Mouse (Mus musculus): ENCODE measurements around the gene Cerk. TPM values are rescaled to one million over a fixed set of nuclear protein-coding genes. Genes with fewer than 3 reads are reported as not detected.
"Not testable (repeated sequence)": the region's sequence is repeated elsewhere in the genome, so short reads cannot be mapped to it uniquely, and the experiment has no call there.

Cerk gene
- polyA plus RNA-seq, 1 experiment from 2014 or later: 4.1 TPM

DNA sequence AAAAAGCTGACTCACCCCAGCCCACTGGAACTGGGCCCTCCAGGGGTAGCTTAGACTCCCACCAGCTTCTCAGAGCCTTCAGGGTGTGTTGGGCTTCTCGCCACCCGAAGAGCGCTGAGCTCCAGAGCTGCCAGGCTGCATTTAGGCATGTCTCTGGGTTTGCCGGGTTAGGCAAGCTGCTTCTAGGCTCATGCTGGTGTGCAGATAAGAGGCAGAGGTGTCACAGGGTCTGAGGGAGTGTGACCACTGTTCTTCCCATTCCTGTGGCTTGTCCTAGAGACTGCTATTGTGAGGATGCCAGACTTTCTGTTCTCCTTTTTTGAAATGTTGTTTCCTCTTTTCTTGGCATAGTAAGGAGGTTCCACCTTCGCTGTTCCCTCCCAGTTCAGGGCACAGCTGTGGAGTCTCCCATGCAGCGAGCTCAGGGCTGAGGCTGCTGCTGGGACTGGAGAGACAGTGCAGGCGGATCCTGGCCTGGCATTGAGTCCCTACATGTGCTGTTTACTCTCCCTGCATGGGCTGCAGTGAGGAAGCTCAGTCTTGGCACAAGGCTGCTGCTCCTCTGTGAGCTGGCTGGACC, 39.1 kb upstream of the Cerk start:
- Histone ChIP-seq H3K27me3 (no peaks in the 10 kb centered on the region), H3K4me2 (no peak overlapping the region), H3K27ac (replicated peaks) (0 out of 2 replicates have a peak overlapping the region, but pooled peaks have one; percentile 41), H3K36me3 (replicated peaks) (0 out of 2 replicates have a peak, but pooled peaks cover 3% of the 10 kb centered on the region), H3K4me3 (replicated peaks) (no peak overlapping the region), H3K9ac (no peak overlapping the region), H3K4me1 (replicated peaks) (peaks cover 33% of the 10 kb centered on the region), H3K9me3 (replicated peaks) (no peaks in the 10 kb centered on the region)
- peak; percentile 49 for ATAC-seq (ENCODE audit: insufficient read depth)
- 30% methylated on average over 7 of the region's 7 CpGs for WGBS (ENCODE audit: insufficient replicate concordance)

DNA sequence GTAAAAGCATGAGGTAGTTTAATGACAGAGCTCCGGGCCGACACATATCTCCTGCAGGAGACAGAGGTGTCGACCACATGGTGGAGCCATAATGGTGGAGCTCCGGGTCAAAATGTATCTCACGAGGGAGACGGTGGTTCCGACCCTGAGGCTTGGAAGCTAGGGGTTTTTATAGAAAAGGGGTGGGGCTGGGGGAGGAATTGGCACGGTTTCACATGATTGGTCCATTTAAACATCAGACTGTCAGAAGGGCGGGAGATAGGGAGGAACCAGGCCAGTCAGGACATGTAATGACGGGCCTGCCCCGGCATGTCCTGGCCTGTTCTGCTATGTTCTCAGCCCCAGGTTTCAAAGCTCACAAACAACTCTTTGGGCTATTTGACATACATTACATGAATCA, 36.0 kb upstream of the Cerk start:
- not testable (repeated sequence) for H3K27ac ChIP-seq (replicated peaks); ATAC-seq (ENCODE audit: insufficient read depth); H3K4me3 ChIP-seq (replicated peaks); H3K9me3 ChIP-seq (replicated peaks); H3K36me3 ChIP-seq (replicated peaks); H3K27me3 ChIP-seq; H3K4me2 ChIP-seq; H3K9ac ChIP-seq
- H3K4me1 ChIP-seq (replicated peaks): peaks cover 26% of the 10 kb centered on the region
- WGBS (ENCODE audit: insufficient replicate concordance): 71% methylated on average over 11 of the region's 11 CpGs

DNA sequence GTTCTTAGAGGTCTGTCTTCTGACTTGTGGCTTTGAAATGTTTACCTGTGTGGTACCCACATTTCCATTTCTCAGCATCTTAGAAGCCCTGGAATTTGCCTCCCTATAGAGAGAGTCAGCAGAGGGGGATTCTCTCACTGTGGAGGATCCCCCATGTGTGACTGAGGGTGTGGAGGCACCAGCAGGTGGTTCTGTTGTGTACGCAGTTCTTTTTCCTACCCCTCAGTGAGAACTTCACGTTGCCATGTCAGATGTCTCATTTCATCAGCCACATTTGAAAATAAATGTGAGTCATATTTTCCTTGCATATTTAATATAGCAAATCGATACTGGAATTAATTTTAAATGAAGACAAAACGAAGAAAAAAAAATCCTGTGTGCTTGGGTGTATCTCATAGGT, 35.4 kb upstream of the Cerk start:
- no peak for ATAC-seq (ENCODE audit: insufficient read depth)
- Histone ChIP-seq H3K9me3 (replicated peaks) (no peaks in the 10 kb centered on the region), H3K4me2 (no peak overlapping the region), H3K36me3 (replicated peaks) (0 out of 2 replicates have a peak, but pooled peaks cover 3% of the 10 kb centered on the region), H3K9ac (no peak overlapping the region), H3K27ac (replicated peaks) (no peak overlapping the region), H3K4me1 (replicated peaks) (peaks cover 27% of the 10 kb centered on the region), H3K4me3 (replicated peaks) (no peak overlapping the region), H3K27me3 (no peaks in the 10 kb centered on the region)
- 68% methylated on average over 4 of the region's 4 CpGs for WGBS (ENCODE audit: insufficient replicate concordance)

DNA sequence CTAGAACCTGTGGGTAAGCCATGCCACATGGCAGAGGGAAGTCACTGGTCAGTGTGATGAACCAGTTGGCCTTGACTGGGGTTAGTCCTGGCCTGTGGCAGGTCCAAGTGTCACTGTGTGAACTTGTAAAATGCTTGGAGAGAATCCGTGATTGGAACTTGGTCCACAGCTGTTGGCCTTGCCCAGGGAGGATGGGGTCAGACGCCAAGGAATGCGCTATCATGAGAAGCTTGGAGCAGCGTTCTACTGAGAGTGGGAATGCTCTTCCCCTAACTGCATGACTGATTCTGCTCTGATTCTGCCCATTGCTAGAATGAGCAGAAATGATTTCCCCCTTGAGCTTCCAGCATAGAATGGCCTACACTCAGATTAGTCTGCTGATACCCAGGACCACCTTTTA, 34.8 kb upstream of the Cerk start:
- Histone ChIP-seq H3K4me1 (replicated peaks) (peaks cover 27% of the 10 kb centered on the region), H3K9ac (no peak overlapping the region), H3K36me3 (replicated peaks) (0 out of 2 replicates have a peak, but pooled peaks cover 3% of the 10 kb centered on the region), H3K9me3 (replicated peaks) (no peaks in the 10 kb centered on the region), H3K27me3 (no peaks in the 10 kb centered on the region), H3K4me2 (no peak overlapping the region), H3K4me3 (replicated peaks) (no peak overlapping the region), H3K27ac (replicated peaks) (no peak overlapping the region)
- ATAC-seq (ENCODE audit: insufficient read depth): no peak
- WGBS (ENCODE audit: insufficient replicate concordance): 75% methylated on average over 4 of the region's 4 CpGs

DNA sequence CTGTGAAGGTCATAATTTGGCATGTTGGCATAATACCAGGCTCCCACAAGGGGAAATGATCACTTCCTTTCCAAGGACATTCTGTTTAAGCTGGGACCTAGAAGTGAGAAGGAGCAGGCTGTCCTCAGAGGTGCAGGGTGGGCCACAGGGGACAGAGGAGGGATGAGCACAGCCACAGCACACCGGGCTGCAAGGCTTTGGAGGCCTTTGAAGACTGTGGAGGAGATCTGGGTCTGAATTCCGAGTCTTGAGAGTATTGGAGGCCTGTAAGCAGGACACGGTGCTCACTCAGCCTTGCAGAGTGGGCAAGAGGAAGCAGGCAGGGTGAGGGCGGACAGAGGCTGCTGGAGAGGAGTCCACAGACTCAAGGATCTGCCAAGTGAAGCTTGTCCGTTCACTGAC, 34.3 kb upstream of the Cerk start:
- H3K27ac ChIP-seq (replicated peaks): no peak overlapping the region
- 55% methylated on average over 5 of the region's 5 CpGs for WGBS (ENCODE audit: insufficient replicate concordance)

DNA sequence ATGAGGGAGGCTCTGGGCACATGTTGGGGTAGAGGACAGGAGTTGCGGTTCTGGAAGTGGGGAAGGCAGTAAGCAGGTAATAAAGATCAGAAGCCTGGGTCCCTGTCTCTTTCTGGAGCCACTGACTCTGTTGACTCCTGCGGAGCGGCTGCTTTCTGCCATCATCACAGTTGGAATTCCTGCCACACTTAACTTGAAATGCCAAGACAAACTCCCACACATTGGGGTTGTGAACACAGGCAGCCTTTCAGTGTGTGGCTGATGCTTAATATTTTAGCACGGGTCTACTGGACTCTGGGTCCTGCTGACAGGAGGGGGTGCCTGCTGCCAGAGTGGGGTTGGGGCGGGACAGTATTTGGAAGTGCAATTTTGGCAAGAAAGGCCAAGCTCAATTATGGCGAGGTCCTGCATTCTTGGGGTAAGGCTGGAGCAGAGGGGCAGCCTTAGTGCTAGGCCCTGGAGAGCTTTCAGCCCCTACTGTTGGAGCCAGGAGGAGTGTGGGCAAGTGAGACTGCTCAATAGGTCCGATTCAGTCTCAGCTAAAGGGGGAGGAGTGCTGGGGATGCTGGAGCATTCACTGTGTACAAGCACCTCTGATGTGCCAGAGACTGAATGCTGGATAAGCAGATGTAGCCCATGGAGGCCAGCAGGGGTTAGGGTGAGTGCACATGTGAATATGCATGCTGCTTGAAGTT, 33.7 kb upstream of the Cerk start:
- 67% methylated on average over 7 of the region's 7 CpGs for WGBS (ENCODE audit: insufficient replicate concordance)
- no peak overlapping the region for H3K9ac ChIP-seq
- H3K4me3 ChIP-seq (replicated peaks): no peak overlapping the region
- H3K4me2 ChIP-seq: no peak overlapping the region
- no peaks in the 10 kb centered on the region for H3K27me3 ChIP-seq
- H3K4me1 ChIP-seq (replicated peaks): peaks cover 31% of the 10 kb centered on the region
- 0 out of 2 replicates have a peak, but pooled peaks cover 3% of the 10 kb centered on the region for H3K36me3 ChIP-seq (replicated peaks)
- H3K9me3 ChIP-seq (replicated peaks): no peaks in the 10 kb centered on the region
- H3K27ac ChIP-seq (replicated peaks): no peak overlapping the region
- peak; percentile 28; the same call in 1 of the 2 replicates for ATAC-seq (ENCODE audit: insufficient read depth)

More for the DNA sequence above, 34.3 kb upstream of the Cerk start:
- no peak overlapping the region for H3K9ac ChIP-seq
- no peak overlapping the region for H3K4me3 ChIP-seq (replicated peaks)
- ATAC-seq (ENCODE audit: insufficient read depth): peak; percentile 18; the same call in 1 of the 2 replicates
- H3K27me3 ChIP-seq: no peaks in the 10 kb centered on the region
- no peak overlapping the region for H3K4me2 ChIP-seq
- 0 out of 2 replicates have a peak, but pooled peaks cover 3% of the 10 kb centered on the region for H3K36me3 ChIP-seq (replicated peaks)
- peaks cover 26% of the 10 kb centered on the region for H3K4me1 ChIP-seq (replicated peaks)
- no peaks in the 10 kb centered on the region for H3K9me3 ChIP-seq (replicated peaks)

DNA sequence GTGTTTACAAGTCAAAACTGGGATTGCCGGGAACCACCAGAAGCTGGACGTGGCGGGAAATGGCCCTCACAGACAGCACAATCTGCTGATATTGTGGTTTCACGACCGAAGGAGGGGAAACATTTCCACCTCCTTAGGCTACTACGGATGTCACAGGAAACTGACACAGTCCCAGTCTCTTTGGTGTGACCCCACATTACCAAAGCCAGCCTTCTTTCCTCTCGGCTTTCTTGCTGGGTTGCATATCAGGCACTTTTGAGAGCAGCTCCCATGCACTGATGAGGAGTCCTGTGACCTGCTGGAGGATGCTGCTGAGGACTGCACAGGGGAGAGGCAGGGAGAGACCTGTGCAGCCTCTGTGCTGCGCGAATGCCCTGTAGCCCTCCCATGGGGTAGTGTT, 30.7 kb upstream of the Cerk start:
- H3K27me3 ChIP-seq; H3K4me2 ChIP-seq; H3K4me3 ChIP-seq (replicated peaks); H3K9ac ChIP-seq; H3K9me3 ChIP-seq (replicated peaks); H3K27ac ChIP-seq (replicated peaks); ATAC-seq (ENCODE audit: insufficient read depth); H3K36me3 ChIP-seq (replicated peaks): not testable (repeated sequence)
- peaks cover 42% of the 10 kb centered on the region for H3K4me1 ChIP-seq (replicated peaks)
- WGBS (ENCODE audit: insufficient replicate concordance): 54% methylated on average over 9 of the region's 9 CpGs

DNA sequence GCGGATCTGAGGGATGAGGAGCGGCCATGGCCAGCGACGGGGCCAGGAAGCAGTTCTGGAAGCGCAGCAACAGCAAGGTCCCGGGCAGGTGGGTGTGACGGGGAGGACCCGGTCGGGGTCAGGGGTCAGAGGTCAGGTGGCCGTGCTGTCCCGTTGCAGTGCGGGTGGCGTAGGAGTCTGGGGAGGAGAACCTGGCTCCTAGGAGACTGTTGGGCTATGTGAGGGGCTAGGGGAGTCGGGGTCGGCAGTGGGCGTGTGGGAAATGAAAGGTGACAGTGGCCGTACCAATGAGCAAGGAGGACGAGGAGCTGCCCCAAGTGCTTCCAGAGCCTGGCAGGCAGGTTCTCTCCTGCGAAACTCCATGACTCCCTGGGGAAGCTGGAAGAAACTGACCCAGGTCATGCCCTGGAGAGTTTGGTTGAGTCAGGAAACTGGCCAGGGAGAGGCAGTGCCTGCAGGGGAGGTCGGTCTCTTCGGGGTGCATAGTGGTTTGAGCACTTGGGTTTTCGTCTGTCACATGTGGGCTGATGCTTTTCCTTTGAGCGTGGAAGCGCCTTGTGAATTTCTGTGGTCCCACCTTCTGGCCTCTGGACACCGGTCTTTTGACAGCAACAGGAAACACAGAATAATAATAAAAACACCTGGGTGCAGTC, 28.7 kb upstream of the Cerk start:
- peak; percentile 63 for ATAC-seq (ENCODE audit: insufficient read depth)

DNA sequence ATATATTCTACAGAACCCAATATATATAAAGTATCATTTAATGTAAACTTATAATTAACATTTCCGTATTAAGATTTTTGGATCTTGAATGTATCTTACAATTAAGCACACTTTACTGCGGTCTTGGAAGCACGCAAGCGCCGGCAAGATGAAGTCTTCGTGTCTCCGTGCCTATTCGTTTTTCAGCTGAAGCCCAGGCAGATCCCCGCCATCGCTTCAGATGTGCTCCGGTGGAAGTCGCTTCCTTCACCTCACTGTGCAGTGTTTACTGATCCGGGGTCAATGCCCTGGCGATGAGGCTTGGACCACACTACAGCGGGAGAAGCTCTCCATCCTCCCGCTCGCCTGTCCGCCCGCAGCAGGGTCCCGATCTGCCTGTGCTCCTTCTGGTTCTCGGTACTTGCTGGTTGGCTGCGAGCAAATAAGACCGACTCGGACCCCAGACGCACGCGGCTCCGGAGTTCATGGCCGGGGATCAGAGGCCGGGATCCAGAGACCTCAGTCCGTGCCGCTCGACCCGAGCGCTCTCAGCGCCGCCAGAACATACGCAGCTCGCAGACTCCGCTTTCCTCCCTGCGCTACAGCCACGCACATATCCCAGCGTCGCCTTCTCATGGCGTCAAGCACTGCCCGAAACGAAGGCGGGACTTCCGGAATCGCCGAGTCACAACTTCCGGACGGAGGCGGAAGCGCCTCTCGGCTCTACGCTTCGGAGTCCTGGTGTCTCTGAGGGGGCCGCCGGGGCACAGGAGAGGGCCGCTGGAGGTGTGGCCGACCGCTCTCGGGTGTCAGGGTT, 28.0 kb upstream of the Cerk start, which contains the start of gene Tbc1d22a:
TSS of gene Tbc1d22a (plus strand) at position 707 of the 796 bp plus-strand sequence.
- Histone ChIP-seq H3K36me3 (replicated peaks) (no peaks in the 10 kb centered on the region), H3K27ac (replicated peaks) (peak within 1 kb of the TSS; percentile 84), H3K9ac (peak within 1 kb of the TSS; percentile 87), H3K9me3 (replicated peaks) (no peaks in the 10 kb centered on the region), H3K4me2 (peak within 1 kb of the TSS; percentile 92), H3K27me3 (no peaks in the 10 kb centered on the region), H3K4me3 (replicated peaks) (peak within 1 kb of the TSS; percentile 85), H3K4me1 (replicated peaks) (peaks cover 39% of the 10 kb centered on the region)
- WGBS (ENCODE audit: insufficient replicate concordance): under 1% methylated on average over 64 of the region's 64 CpGs
- peak; percentile 88 for ATAC-seq (ENCODE audit: insufficient read depth)

More for the DNA sequence above, 28.7 kb upstream of the Cerk start:
- Histone ChIP-seq H3K4me2 (peak overlapping the region; percentile 92), H3K4me3 (replicated peaks) (peak overlapping the region; percentile 85), H3K9me3 (replicated peaks) (no peaks in the 10 kb centered on the region), H3K27ac (replicated peaks) (peak overlapping the region; percentile 84), H3K36me3 (replicated peaks) (no peaks in the 10 kb centered on the region), H3K4me1 (replicated peaks) (peaks cover 39% of the 10 kb centered on the region), H3K27me3 (no peaks in the 10 kb centered on the region), H3K9ac (peak overlapping the region; percentile 87)
- WGBS (ENCODE audit: insufficient replicate concordance): 7% methylated on average over 25 of the region's 25 CpGs

DNA sequence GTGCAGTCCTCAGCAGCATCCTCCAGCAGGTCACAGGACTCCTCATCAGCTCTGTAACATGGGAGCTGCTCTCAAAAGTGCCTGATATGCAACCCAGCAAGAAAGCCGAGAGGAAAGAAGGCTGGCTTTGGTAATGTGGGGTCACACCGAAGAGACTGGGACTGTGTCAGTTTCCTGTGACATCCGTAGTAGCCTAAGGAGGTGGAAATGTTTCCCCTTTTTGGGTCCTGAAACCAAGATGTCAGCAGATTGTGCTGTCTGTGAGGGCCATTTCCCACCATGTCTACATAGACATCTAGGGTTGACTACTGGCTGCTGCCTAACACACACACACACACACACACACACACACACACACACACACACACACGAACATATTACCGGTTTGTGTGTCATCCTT, 26.3 kb upstream of the Cerk start:
- not testable (repeated sequence) for H3K36me3 ChIP-seq (replicated peaks); H3K27ac ChIP-seq (replicated peaks); H3K9ac ChIP-seq; H3K9me3 ChIP-seq (replicated peaks); ATAC-seq (ENCODE audit: insufficient read depth); H3K27me3 ChIP-seq
- WGBS (ENCODE audit: insufficient replicate concordance): 55% methylated on average over 5 of the region's 5 CpGs
- Histone ChIP-seq H3K4me3 (replicated peaks) (0 out of 2 replicates have a peak overlapping the region, but pooled peaks have one; percentile 4), H3K4me1 (replicated peaks) (peaks cover 34% of the 10 kb centered on the region), H3K4me2 (peak overlapping the region; percentile 23)
